Mouse (Mus musculus) CH12.LX (cell line): ENCODE measurements around the gene Krt42. TPM values are rescaled to one million over a fixed set of nuclear protein-coding genes. Genes with fewer than 3 reads are reported as not detected.
A peak's percentile ranks its signal among the peaks of the same experiment; 100 is the strongest.

ENCODE experiments used
- DNase-seq: peaks from one replicate; pipeline ENCODE4 v3.0.0-alpha.2; 2013; ENCODE audit errors: extremely low read depth
- H3K27ac ChIP-seq: 2 replicates; pipeline ENCODE4 v1.5.1; 2012; ENCODE audit warnings: low read depth, mild to moderate bottlenecking, control low read depth, moderate library complexity; ENCODE audit not compliant: insufficient read depth
- H3K27me3 ChIP-seq: replicated peaks from 2 replicates; pipeline ENCODE3; 2012; ENCODE audit warnings: inconsistent platforms
- H3K36me3 ChIP-seq, 2 experiments: replicated peaks in 1 of 2; 2 replicates each; pipeline versions ENCODE3 to v1.6.1; 2012; ENCODE audit warnings: inconsistent platforms in 1 of 2, low read length in 1 of 2, mild to moderate bottlenecking in 1 of 2, mixed read lengths in 1 of 2, moderate library complexity in 1 of 2; ENCODE audit not compliant: control insufficient read depth in 1 of 2, insufficient read depth in 1 of 2
- H3K4me1 ChIP-seq, 2 experiments: 2 replicates each; pipeline ENCODE4 v1.6.1; 2012; ENCODE audit warnings: inconsistent platforms in 1 of 2, moderate library complexity in 1 of 2; ENCODE audit not compliant: insufficient read depth in 2 of 2, control insufficient read depth in 1 of 2
- H3K4me2 ChIP-seq: 2 replicates; pipeline ENCODE4 v1.6.1; 2012; ENCODE audit warnings: low read depth, mild to moderate bottlenecking, control low read depth; ENCODE audit not compliant: poor library complexity, insufficient read depth, severe bottlenecking
- H3K4me3 ChIP-seq, 3 experiments: fragments of 150-350 bp in 1 of 3; sonication (generic) in 1 of 3; replicated peaks in 1 of 3; 2 replicates each; pipeline versions ENCODE3 to v1.5.1; 2011 to 2012; ENCODE audit warnings: low read depth in 2 of 3, low read length in 2 of 3, mild to moderate bottlenecking in 2 of 3, moderate library complexity in 2 of 3, control low read depth in 1 of 3, improper control_type of control experiment in 1 of 3, inconsistent platforms in 1 of 3, mixed read lengths in 1 of 3; ENCODE audit not compliant: poor library complexity in 1 of 3
- H3K79me2 ChIP-seq: replicated peaks from 2 replicates; pipeline ENCODE4 v1.6.1; 2012; ENCODE audit warnings: mild to moderate bottlenecking, moderate library complexity; ENCODE audit not compliant: control insufficient read depth, poor library complexity, insufficient read depth, severe bottlenecking; ENCODE audit errors: extremely low read depth
- H3K9ac ChIP-seq: 2 replicates; pipeline ENCODE4 v1.6.1; 2012; ENCODE audit warnings: low read depth, mild to moderate bottlenecking, control low read depth, moderate library complexity; ENCODE audit not compliant: insufficient read depth
- H3K9me3 ChIP-seq: replicated peaks from 2 replicates; pipeline ENCODE3; 2012; ENCODE audit warnings: low read length, inconsistent platforms, mixed read lengths
- BHLHE40 ChIP-seq: IDR thresholded peaks from 2 replicates; pipeline ENCODE4 v1.6.1; 2011; ENCODE audit warnings: mild to moderate bottlenecking, low read depth, low read length, improper control_type of control experiment
- CHD1 ChIP-seq: IDR thresholded peaks from 2 replicates; pipeline ENCODE4 v1.6.1; 2012; ENCODE audit warnings: low read depth, low read length, improper control_type of control experiment, inconsistent platforms
- EP300 ChIP-seq: IDR thresholded peaks from 2 replicates; pipeline ENCODE4 v1.6.1; 2011; ENCODE audit warnings: low read length, improper control_type of control experiment
- ETS1 ChIP-seq: conservative IDR thresholded peaks from 2 replicates; pipeline ENCODE4 v1.6.1; 2012; ENCODE audit warnings: low read depth, mild to moderate bottlenecking, inconsistent platforms, low read length, improper control_type of control experiment, moderate library complexity
- GABPA ChIP-seq: IDR thresholded peaks from 2 replicates; pipeline ENCODE4 v1.6.1; 2012; ENCODE audit warnings: low read depth, low read length, improper control_type of control experiment, inconsistent platforms; ENCODE audit not compliant: insufficient replicate concordance
- IRF4 ChIP-seq: IDR thresholded peaks from 2 replicates; pipeline ENCODE4 v1.6.1; 2014; ENCODE audit warnings: low read depth, mild to moderate bottlenecking, inconsistent platforms, low read length, improper control_type of control experiment
- JUN ChIP-seq: IDR thresholded peaks from 2 replicates; pipeline ENCODE4 v1.6.1; 2011; ENCODE audit warnings: low read depth, mild to moderate bottlenecking, low read length, improper control_type of control experiment, moderate library complexity; ENCODE audit not compliant: insufficient read depth
- KAT2A ChIP-seq: IDR thresholded peaks from 2 replicates; pipeline ENCODE4 v1.6.1; 2012; ENCODE audit warnings: low read length, improper control_type of control experiment, inconsistent platforms; ENCODE audit not compliant: insufficient replicate concordance
- MAX ChIP-seq: IDR thresholded peaks from 2 replicates; pipeline ENCODE4 v1.6.1; 2011; ENCODE audit warnings: low read length, improper control_type of control experiment
- MAZ ChIP-seq: IDR thresholded peaks from 2 replicates; pipeline ENCODE4 v1.6.1; 2012; ENCODE audit warnings: low read depth, mild to moderate bottlenecking, inconsistent platforms, low read length, improper control_type of control experiment, moderate library complexity
- MEF2A ChIP-seq: IDR thresholded peaks from 2 replicates; pipeline ENCODE4 v1.6.1; 2014; ENCODE audit warnings: low read depth, mild to moderate bottlenecking, inconsistent platforms, low read length, improper control_type of control experiment, borderline replicate concordance
- MXI1 ChIP-seq: IDR thresholded peaks from 2 replicates; pipeline ENCODE4 v1.6.1; 2011; ENCODE audit warnings: mild to moderate bottlenecking, low read depth, low read length, improper control_type of control experiment
- MYC ChIP-seq: IDR thresholded peaks from 2 replicates; pipeline ENCODE4 v1.6.1; 2011; ENCODE audit warnings: low read depth, mild to moderate bottlenecking, improper control_type of control experiment, low read length
- NRF1 ChIP-seq: IDR thresholded peaks from 2 replicates; pipeline ENCODE4 v1.6.1; 2014; ENCODE audit warnings: low read depth, mild to moderate bottlenecking, inconsistent platforms, low read length, improper control_type of control experiment, moderate library complexity
- PAX5 ChIP-seq: IDR thresholded peaks from 2 replicates; pipeline ENCODE4 v1.6.1; 2012; ENCODE audit warnings: low read length, inconsistent platforms, mixed read lengths
- RAD21 ChIP-seq: IDR thresholded peaks from 2 replicates; pipeline ENCODE4 v1.6.1; 2011; ENCODE audit warnings: low read depth, mild to moderate bottlenecking, low read length, improper control_type of control experiment, moderate library complexity
- SMC3 ChIP-seq: IDR thresholded peaks from 2 replicates; pipeline ENCODE4 v1.6.1; 2011; ENCODE audit warnings: low read depth, low read length, improper control_type of control experiment
- TCF12 ChIP-seq: IDR thresholded peaks from 2 replicates; pipeline ENCODE4 v1.6.1; 2014; ENCODE audit warnings: low read depth, mild to moderate bottlenecking, inconsistent platforms, low read length, improper control_type of control experiment
- UBTF ChIP-seq: IDR thresholded peaks from 2 replicates; pipeline ENCODE4 v1.6.1; 2012; ENCODE audit warnings: low read depth, mild to moderate bottlenecking, inconsistent platforms, low read length, improper control_type of control experiment, moderate library complexity
- USF1 ChIP-seq: IDR thresholded peaks from 2 replicates; pipeline ENCODE4 v1.6.1; 2014; ENCODE audit warnings: low read depth, mild to moderate bottlenecking, inconsistent platforms, low read length, improper control_type of control experiment
- USF2 ChIP-seq: conservative IDR thresholded peaks from 2 replicates; pipeline ENCODE4 v1.6.1; 2011; ENCODE audit warnings: low read depth, low read length, improper control_type of control experiment
- dilution Hi-C: fragments of 300-500 bp; cut with MboI; formaldehyde crosslinking; loops from 2 replicates; pipeline ENCODE4 v1.14.3; 2020; ENCODE audit warnings: low sequenced_read_pairs; ENCODE audit not compliant: extremely low pct_unique_long_range_greater_than_20kb, extremely low pct_ligation_motif_present
- in situ Hi-C: fragments of 300-500 bp; cut with MboI; formaldehyde crosslinking; loops from 3 replicates; pipeline ENCODE4 v1.14.3; 2019; ENCODE audit warnings: low sequenced_read_pairs, low pct_ligation_motif_present, low pct_unique_long_range_greater_than_20kb, mixed read lengths
- polyA plus RNA-seq: library from polyadenylated mRNA; unstranded; fragments of >175 nt; gene quantifications from 2 replicates; pipeline ENCODE4 v1.2.1, GENCODE M21; 2012; ENCODE audit warnings: low read depth; ENCODE audit not compliant: insufficient read length
- total RNA-seq, 2 experiments: library from RNA; depleted of rRNA; stranded (reverse); fragments of 300-350 nt in 1 of 2; fragments of >200 nt in 1 of 2; gene quantifications; 2 replicates each; pipeline ENCODE4 v1.2.3; 2012 to 2014

The Krt42 gene
- total and polyA plus RNA-seq, 3 experiments, result not detected

- dilution Hi-C loops (no loop called here), in situ Hi-C loops (no loop called here)
- peak; percentile 6 for DNase-seq
- peak; percentile 90 for TF ChIP-seq CHD1
- peak; percentile 38; the same call in 1 of the 2 replicates for TF ChIP-seq EP300
- TF ChIP-seq GABPA, result no peak
- TF ChIP-seq NRF1, result no peak
- peak; percentile 50; the same call in 1 of the 2 replicates for TF ChIP-seq TCF12
- peak; percentile 59; the same call in 1 of the 2 replicates for TF ChIP-seq IRF4
- no peaks in the 10 kb centered on the region for H3K36me3 ChIP-seq
- no peak overlapping the region for H3K27ac ChIP-seq
- 0 out of 2 replicates have a peak overlapping the region, but pooled peaks have one; percentile 3 for H3K4me2 ChIP-seq
- H3K9ac ChIP-seq, result no peak overlapping the region
- no peaks in the 10 kb centered on the region for H3K9me3 ChIP-seq
- peaks cover 10 to 32% of the 10 kb centered on the region in 2 experiments for H3K4me1 ChIP-seq
- peak overlapping the region in 1 of 3 experiments; percentile 11 for H3K4me3 ChIP-seq
- peaks cover 100% of the 10 kb centered on the region for H3K27me3 ChIP-seq
- H3K79me2 ChIP-seq, result no peaks in the 10 kb centered on the region
Measured at GRCm38 (mm10) chr11:100257967-100258366, 11.7 kb downstream of the Krt42 start.

- Histone ChIP-seq H3K27ac (no peak overlapping the region), H3K27me3 (peaks cover 97% of the 10 kb centered on the region), H3K4me1 (peaks cover 10 to 24% of the 10 kb centered on the region in 2 experiments), H3K9ac (no peak overlapping the region), H3K9me3 (no peaks in the 10 kb centered on the region), H3K4me2 (no peak overlapping the region), H3K4me3 (no peak overlapping the region), H3K36me3 (no peaks in the 10 kb centered on the region), H3K79me2 (no peaks in the 10 kb centered on the region)
- DNase-seq, result peak; percentile 12
- TF ChIP-seq BHLHE40 (peak; percentile 59), MXI1 (no peak), MEF2A (no peak), TCF12 (no peak), PAX5 (no peak), RAD21 (no peak), ETS1 (no peak), MYC (no peak)
- dilution Hi-C loops, result no loop called here
- in situ Hi-C loops, result no loop called here
Measured at GRCm38 (mm10) chr11:100255514-100255913, 14.2 kb downstream of the Krt42 start.

DNA sequence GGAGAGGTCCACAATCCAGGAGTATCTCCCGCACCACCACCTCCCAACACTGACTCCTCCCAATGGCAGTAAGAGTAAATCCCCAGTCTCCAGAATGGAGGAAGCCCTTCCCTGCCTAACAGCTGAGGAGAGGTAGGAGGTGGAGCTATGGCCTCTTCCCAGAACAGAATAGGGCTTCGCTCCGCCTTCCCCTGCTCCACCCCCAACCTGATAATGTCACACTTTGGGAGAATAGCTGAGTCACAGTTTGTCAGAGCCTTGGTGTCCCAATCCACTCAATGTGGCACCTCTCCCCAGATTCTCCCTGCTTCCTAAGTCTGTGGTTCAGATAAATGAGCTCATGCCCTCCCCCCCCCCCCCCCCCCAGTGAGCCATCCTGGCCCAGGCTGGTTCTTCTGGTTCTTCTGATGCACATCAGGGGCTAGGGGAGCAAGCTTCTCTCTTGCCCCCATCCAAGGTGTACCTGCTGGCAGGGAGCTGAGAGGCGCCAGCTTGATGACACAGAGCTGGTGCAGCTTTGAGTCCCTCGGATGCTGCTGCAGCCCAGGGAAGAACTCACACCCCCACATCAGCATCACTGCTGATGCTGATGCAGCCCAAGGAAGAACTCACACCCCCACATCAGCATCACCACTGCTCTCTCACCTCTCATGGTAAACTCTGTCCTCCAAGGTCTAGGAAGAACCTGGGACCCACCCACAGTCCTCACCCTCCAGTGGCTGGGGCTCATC is 15.1 kb downstream of the Krt42 start:
- Histone ChIP-seq H3K4me1 (peaks cover 10 to 24% of the 10 kb centered on the region in 2 experiments), H3K4me2 (no peak overlapping the region), H3K36me3 (no peaks in the 10 kb centered on the region), H3K27ac (no peak overlapping the region), H3K9me3 (no peaks in the 10 kb centered on the region), H3K79me2 (no peaks in the 10 kb centered on the region), H3K4me3 (no peak overlapping the region), H3K27me3 (peaks cover 97% of the 10 kb centered on the region), H3K9ac (no peak overlapping the region)
- no peak for DNase-seq
- TF ChIP-seq MAZ (no peak), CHD1 (no peak), USF1 (no peak), UBTF (no peak), USF2 (no peak), TCF12 (no peak), PAX5 (no peak), KAT2A (no peak), MAX (no peak), GABPA (no peak), NRF1 (no peak), SMC3 (no peak), MEF2A (no peak), JUN (no peak), ETS1 (no peak), BHLHE40 (no peak)
- in situ Hi-C loops (no loop called here), dilution Hi-C loops (no loop called here)
